Mouse (Mus musculus) CH12.LX (cell line): ENCODE results near the gene Far2. TPM values are rescaled to one million over a fixed set of nuclear protein-coding genes. Genes with fewer than 3 reads are reported as not detected.

Experiments used
- DNase-seq: peaks from one replicate; pipeline ENCODE4 v3.0.0-alpha.2; 2013; ENCODE audit errors: extremely low read depth
- H3K27ac ChIP-seq: 2 replicates; pipeline ENCODE4 v1.5.1; 2012; ENCODE audit warnings: low read depth, mild to moderate bottlenecking, control low read depth, moderate library complexity; ENCODE audit not compliant: insufficient read depth
- H3K27me3 ChIP-seq: replicated peaks from 2 replicates; pipeline ENCODE3; 2012; ENCODE audit warnings: inconsistent platforms
- H3K36me3 ChIP-seq, 2 experiments: replicated peaks in 1 of 2; 2 replicates each; pipeline versions ENCODE3 to v1.6.1; 2012; ENCODE audit warnings: inconsistent platforms in 1 of 2, low read length in 1 of 2, mild to moderate bottlenecking in 1 of 2, mixed read lengths in 1 of 2, moderate library complexity in 1 of 2; ENCODE audit not compliant: control insufficient read depth in 1 of 2, insufficient read depth in 1 of 2
- H3K4me1 ChIP-seq, 2 experiments: 2 replicates each; pipeline ENCODE4 v1.6.1; 2012; ENCODE audit warnings: inconsistent platforms in 1 of 2, moderate library complexity in 1 of 2; ENCODE audit not compliant: insufficient read depth in 2 of 2, control insufficient read depth in 1 of 2
- H3K4me2 ChIP-seq: 2 replicates; pipeline ENCODE4 v1.6.1; 2012; ENCODE audit warnings: low read depth, mild to moderate bottlenecking, control low read depth; ENCODE audit not compliant: poor library complexity, insufficient read depth, severe bottlenecking
- H3K4me3 ChIP-seq, 3 experiments: fragments of 150-350 bp in 1 of 3; sonication (generic) in 1 of 3; replicated peaks in 1 of 3; 2 replicates each; pipeline versions ENCODE3 to v1.5.1; 2011 to 2012; ENCODE audit warnings: low read depth in 2 of 3, low read length in 2 of 3, mild to moderate bottlenecking in 2 of 3, moderate library complexity in 2 of 3, control low read depth in 1 of 3, improper control_type of control experiment in 1 of 3, inconsistent platforms in 1 of 3, mixed read lengths in 1 of 3; ENCODE audit not compliant: poor library complexity in 1 of 3
- H3K79me2 ChIP-seq: replicated peaks from 2 replicates; pipeline ENCODE4 v1.6.1; 2012; ENCODE audit warnings: mild to moderate bottlenecking, moderate library complexity; ENCODE audit not compliant: control insufficient read depth, poor library complexity, insufficient read depth, severe bottlenecking; ENCODE audit errors: extremely low read depth
- H3K9ac ChIP-seq: 2 replicates; pipeline ENCODE4 v1.6.1; 2012; ENCODE audit warnings: low read depth, mild to moderate bottlenecking, control low read depth, moderate library complexity; ENCODE audit not compliant: insufficient read depth
- H3K9me3 ChIP-seq: replicated peaks from 2 replicates; pipeline ENCODE3; 2012; ENCODE audit warnings: low read length, inconsistent platforms, mixed read lengths
- CHD2 ChIP-seq: IDR thresholded peaks from 2 replicates; pipeline ENCODE4 v1.6.1; 2011; ENCODE audit warnings: low read length, improper control_type of control experiment
- CTCF ChIP-seq, 2 experiments: IDR thresholded peaks in 1 of 2; conservative IDR thresholded peaks in 1 of 2; 2 replicates each; pipeline ENCODE4 v1.5.1; 2011 to 2012; ENCODE audit warnings: low read depth in 2 of 2, low read length in 2 of 2, improper control_type of control experiment in 1 of 2, inconsistent platforms in 1 of 2, mild to moderate bottlenecking in 1 of 2, moderate library complexity in 1 of 2
- ETS1 ChIP-seq: conservative IDR thresholded peaks from 2 replicates; pipeline ENCODE4 v1.6.1; 2012; ENCODE audit warnings: low read depth, mild to moderate bottlenecking, inconsistent platforms, low read length, improper control_type of control experiment, moderate library complexity
- GABPA ChIP-seq: IDR thresholded peaks from 2 replicates; pipeline ENCODE4 v1.6.1; 2012; ENCODE audit warnings: low read depth, low read length, improper control_type of control experiment, inconsistent platforms; ENCODE audit not compliant: insufficient replicate concordance
- JUND ChIP-seq: conservative IDR thresholded peaks from 2 replicates; pipeline ENCODE4 v1.6.1; 2011; ENCODE audit warnings: low read depth, low read length, improper control_type of control experiment
- MAX ChIP-seq: IDR thresholded peaks from 2 replicates; pipeline ENCODE4 v1.6.1; 2011; ENCODE audit warnings: low read length, improper control_type of control experiment
- MAZ ChIP-seq: IDR thresholded peaks from 2 replicates; pipeline ENCODE4 v1.6.1; 2012; ENCODE audit warnings: low read depth, mild to moderate bottlenecking, inconsistent platforms, low read length, improper control_type of control experiment, moderate library complexity
- MEF2A ChIP-seq: IDR thresholded peaks from 2 replicates; pipeline ENCODE4 v1.6.1; 2014; ENCODE audit warnings: low read depth, mild to moderate bottlenecking, inconsistent platforms, low read length, improper control_type of control experiment, borderline replicate concordance
- MXI1 ChIP-seq: IDR thresholded peaks from 2 replicates; pipeline ENCODE4 v1.6.1; 2011; ENCODE audit warnings: mild to moderate bottlenecking, low read depth, low read length, improper control_type of control experiment
- SIN3A ChIP-seq: IDR thresholded peaks from 2 replicates; pipeline ENCODE4 v1.6.1; 2012; ENCODE audit warnings: low read length, improper control_type of control experiment, inconsistent platforms
- ZKSCAN1 ChIP-seq: IDR thresholded peaks from 2 replicates; pipeline ENCODE4 v1.6.1; 2012; ENCODE audit warnings: low read depth, inconsistent platforms, low read length, improper control_type of control experiment, borderline replicate concordance
- ZNF384 ChIP-seq: IDR thresholded peaks from 2 replicates; pipeline ENCODE4 v1.6.1; 2012; ENCODE audit warnings: low read depth, low read length, improper control_type of control experiment, inconsistent platforms
- dilution Hi-C: fragments of 300-500 bp; cut with MboI; formaldehyde crosslinking; loops from 2 replicates; pipeline ENCODE4 v1.14.3; 2020; ENCODE audit warnings: low sequenced_read_pairs; ENCODE audit not compliant: extremely low pct_unique_long_range_greater_than_20kb, extremely low pct_ligation_motif_present
- in situ Hi-C: fragments of 300-500 bp; cut with MboI; formaldehyde crosslinking; loops from 3 replicates; pipeline ENCODE4 v1.14.3; 2019; ENCODE audit warnings: low sequenced_read_pairs, low pct_ligation_motif_present, low pct_unique_long_range_greater_than_20kb, mixed read lengths
- polyA plus RNA-seq: library from polyadenylated mRNA; unstranded; fragments of >175 nt; gene quantifications from 2 replicates; pipeline ENCODE4 v1.2.1, GENCODE M21; 2012; ENCODE audit warnings: low read depth; ENCODE audit not compliant: insufficient read length
- total RNA-seq, 2 experiments: library from RNA; depleted of rRNA; stranded (reverse); fragments of 300-350 nt in 1 of 2; fragments of >200 nt in 1 of 2; gene quantifications; 2 replicates each; pipeline ENCODE4 v1.2.3; 2012 to 2014

Gene Far2
- total and polyA plus RNA-seq, 3 experiments, result 0.51 to 1.6 TPM; not detected in 1

- dilution Hi-C loops (no loop called here), in situ Hi-C loops (no loop called here)
- no peak for DNase-seq
- no peak overlapping the region for H3K4me3 ChIP-seq
- peaks cover 2 to 22% of the 10 kb centered on the region in 2 experiments; a peak in 2 of 4 replicates for H3K4me1 ChIP-seq
- no peaks in the 10 kb centered on the region; the same call in 1 of the 2 replicates for H3K79me2 ChIP-seq
- no peak for TF ChIP-seq SIN3A
- H3K9me3 ChIP-seq, result no peaks in the 10 kb centered on the region
- H3K36me3 ChIP-seq, result peaks cover 0 to 15% of the 10 kb centered on the region in 2 experiments
- no peak overlapping the region for H3K27ac ChIP-seq
- H3K27me3 ChIP-seq, result no peaks in the 10 kb centered on the region
- no peak overlapping the region for H3K9ac ChIP-seq
- no peak overlapping the region for H3K4me2 ChIP-seq
Observed at GRCm38 (mm10) chr6:148222686-148223085, 175.6 kb downstream of the Far2 start.

GRCm38 (mm10) chr6:148227542-148227941 lies 180.5 kb downstream of the Far2 start:
- in situ Hi-C loops (no loop called here), dilution Hi-C loops (no loop called here)
- Histone ChIP-seq H3K9me3 (no peaks in the 10 kb centered on the region), H3K79me2 (no peaks in the 10 kb centered on the region), H3K4me1 (peaks cover 0 to 6% of the 10 kb centered on the region in 2 experiments; a peak in 2 of 4 replicates), H3K9ac (no peak overlapping the region), H3K4me2 (no peak overlapping the region), H3K4me3 (no peak overlapping the region), H3K27ac (no peak overlapping the region), H3K27me3 (no peaks in the 10 kb centered on the region), H3K36me3 (peaks cover 0 to 2% of the 10 kb centered on the region in 2 experiments)
- DNase-seq, result no peak
- no peak for TF ChIP-seq MEF2A
- no peak for TF ChIP-seq ZNF384
- no peak for TF ChIP-seq CTCF (conservative IDR thresholded peaks at IDR 0.05 in 1 of 2, IDR thresholded peaks at IDR 0.05 in 1 of 2; ENCODE audit: low read depth in 2 of 2, low read length in 2 of 2)
- no peak for TF ChIP-seq CHD2
- TF ChIP-seq MAX, result no peak
- no peak for TF ChIP-seq SIN3A
- no peak for TF ChIP-seq ZKSCAN1
- no peak for TF ChIP-seq JUND
- TF ChIP-seq ETS1, result no peak
- no peak for TF ChIP-seq MXI1
- no peak for TF ChIP-seq MAZ
- TF ChIP-seq GABPA, result no peak
- TF ChIP-seq, all 38 proteins: peak for 0

Other genes starting within 250 kb of the Far2 start
- gene Ergic2, start 165.1 kb downstream of the Far2 start, total RNA-seq (2012; rRNA removed), result 91.5 and 109 TPM in 2 replicates
- 227 and 269 TPM in 2 replicates for gene Ergic2, start 165.1 kb downstream of the Far2 start, total RNA-seq (2014; rRNA removed)
- gene Ergic2, start 165.1 kb downstream of the Far2 start, polyA plus RNA-seq, result 80.7 and 89.0 TPM in 2 replicates